Mouse (Mus musculus) embryonic fibroblast, embryonic 13.5 days (primary cell): ENCODE measurements around the gene Scml4. TPM values are rescaled to one million over a fixed set of nuclear protein-coding genes. Genes with fewer than 3 reads are reported as not detected.

ENCODE experiments used
- H3K27ac ChIP-seq: 2 replicates; pipeline ENCODE4 v1.5.1; 2012; ENCODE audit warnings: low read length, control low read depth, inconsistent platforms; ENCODE audit not compliant: insufficient read depth
- H3K4me1 ChIP-seq: 2 replicates; pipeline ENCODE4 v1.6.1; 2011; ENCODE audit warnings: low read length; ENCODE audit not compliant: control insufficient read depth, insufficient read depth
- H3K4me3 ChIP-seq: 2 replicates; pipeline ENCODE4 v1.5.1; 2011; ENCODE audit warnings: mild to moderate bottlenecking, control low read depth, low read length; ENCODE audit not compliant: insufficient read depth
- CTCF ChIP-seq: IDR thresholded peaks from 2 replicates; pipeline ENCODE4 v1.5.1; 2011; ENCODE audit warnings: mild to moderate bottlenecking, control low read depth, low read length, moderate library complexity, borderline replicate concordance; ENCODE audit not compliant: insufficient read depth
- POLR2A ChIP-seq: IDR thresholded peaks from 2 replicates; pipeline ENCODE4 v1.6.1; 2011; ENCODE audit warnings: low read depth, mild to moderate bottlenecking, control low read depth, low read length, moderate library complexity
- polyA plus RNA-seq: library from polyadenylated mRNA; stranded (reverse); fragments of >200 nt; gene quantifications from 2 replicates; pipeline ENCODE4 v1.2.4, GENCODE M21; 2011; ENCODE audit warnings: low read depth; ENCODE audit not compliant: missing spikeins, insufficient read length

Gene Scml4
- polyA plus RNA-seq, 1 experiment = 0.72 TPM

DNA sequence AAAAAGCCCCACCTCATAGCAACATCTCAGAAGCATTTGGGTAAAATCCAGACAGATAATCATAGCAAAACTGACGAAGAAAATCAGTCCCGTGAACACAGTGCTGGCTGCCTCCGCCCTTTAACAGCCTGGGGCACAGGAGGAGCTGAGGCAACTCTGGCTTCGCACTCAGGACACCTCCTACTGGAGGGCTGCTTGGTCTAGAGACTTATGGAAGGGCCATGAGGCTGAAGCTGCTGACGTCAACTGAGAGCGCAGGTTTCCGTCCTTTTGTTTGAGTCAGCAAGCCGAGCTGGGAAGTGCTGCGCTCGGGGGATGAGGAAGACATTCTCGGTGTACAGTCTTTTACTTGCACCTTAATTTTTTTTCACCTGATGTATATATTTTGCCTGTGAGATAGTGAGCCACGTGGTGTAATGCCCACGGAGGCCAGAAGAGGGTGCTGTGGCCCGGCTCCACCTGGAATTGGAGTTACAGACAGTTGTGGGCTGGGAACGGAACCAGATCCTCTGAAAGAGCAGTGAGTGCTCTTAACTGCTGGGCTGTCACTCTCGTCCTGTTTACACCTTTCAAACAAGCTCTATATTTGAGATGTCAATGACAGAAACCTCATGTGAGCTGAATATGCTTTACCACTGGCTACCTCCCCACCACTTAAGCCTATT is 18.5 kb upstream of the Scml4 start:
- Histone ChIP-seq H3K4me1 (no peaks in the 10 kb centered on the region), H3K4me3 (no peak overlapping the region), H3K27ac (no peak overlapping the region)
- TF ChIP-seq POLR2A (no peak), CTCF (0 out of 2 replicates have a peak, but pooled peaks have one; percentile 28)

DNA sequence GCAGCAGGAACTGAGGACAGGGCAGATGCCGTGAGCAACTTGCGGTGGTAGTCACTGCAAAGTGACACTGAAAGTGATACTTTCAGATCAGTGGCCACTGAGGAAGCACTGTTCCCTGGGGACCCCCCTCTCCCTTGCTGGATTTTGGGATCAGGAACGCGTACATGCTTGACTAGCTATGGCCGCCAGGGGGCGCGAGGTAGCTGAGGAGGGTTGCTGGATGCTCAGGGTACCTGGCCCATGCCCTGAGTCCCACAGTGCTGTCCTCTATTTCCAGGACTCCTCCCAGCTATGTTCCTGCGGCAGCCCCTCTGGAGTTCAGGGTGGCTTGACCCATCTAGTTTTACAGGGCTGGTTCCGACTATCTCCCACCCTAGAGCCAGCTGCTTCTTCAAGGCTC is 17.8 kb upstream of the Scml4 start:
- TF ChIP-seq POLR2A = no peak
- TF ChIP-seq CTCF = peak; percentile 95
- no peak overlapping the region for H3K4me3 ChIP-seq
- H3K4me1 ChIP-seq = no peaks in the 10 kb centered on the region
- no peak overlapping the region for H3K27ac ChIP-seq

DNA sequence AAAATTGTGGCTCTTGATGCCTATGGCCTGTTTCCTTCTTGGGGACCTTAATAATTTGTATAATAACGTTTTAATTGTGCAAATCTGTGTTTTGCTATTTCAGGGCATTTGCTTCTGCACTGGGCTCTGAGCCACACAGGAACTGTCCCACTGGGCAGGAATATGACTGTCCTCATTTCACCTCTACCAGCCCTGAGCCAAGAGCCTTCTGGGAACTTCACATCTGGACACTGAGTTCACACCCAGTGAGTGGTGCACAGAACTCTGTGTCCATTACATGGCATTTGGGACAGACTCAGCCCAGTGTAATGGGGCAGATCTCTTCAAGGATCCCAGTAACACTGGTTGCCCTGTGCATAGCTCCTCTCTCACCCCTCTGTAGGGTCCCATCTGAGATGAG is 16.8 kb upstream of the Scml4 start:
- no peak for TF ChIP-seq POLR2A
- TF ChIP-seq CTCF = no peak
- Histone ChIP-seq H3K27ac (no peak overlapping the region), H3K4me1 (no peaks in the 10 kb centered on the region), H3K4me3 (no peak overlapping the region)

DNA sequence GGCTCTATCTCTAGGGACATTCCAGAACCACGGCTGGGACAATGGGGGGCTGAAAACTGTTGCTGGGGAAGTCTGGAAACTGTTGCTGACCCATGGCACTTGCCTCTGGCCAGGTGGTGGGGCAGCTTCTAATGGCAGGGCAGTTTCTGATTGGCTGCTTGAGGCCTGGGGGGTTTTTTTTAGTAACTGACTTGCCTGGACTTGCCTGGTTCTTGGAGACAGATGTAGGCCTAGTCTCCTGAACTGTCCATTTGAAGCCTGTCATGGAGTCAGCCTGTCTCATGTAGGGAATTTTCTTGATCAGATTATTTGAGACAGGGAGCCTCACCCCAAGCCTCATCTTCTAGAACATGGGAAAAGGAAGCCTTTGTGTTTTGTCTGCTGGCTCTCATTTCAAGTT is 14.7 kb upstream of the Scml4 start:
- no peak overlapping the region for H3K4me3 ChIP-seq
- TF ChIP-seq POLR2A (no peak), CTCF (no peak)
- H3K4me1 ChIP-seq = no peaks in the 10 kb centered on the region
- no peak overlapping the region for H3K27ac ChIP-seq

DNA sequence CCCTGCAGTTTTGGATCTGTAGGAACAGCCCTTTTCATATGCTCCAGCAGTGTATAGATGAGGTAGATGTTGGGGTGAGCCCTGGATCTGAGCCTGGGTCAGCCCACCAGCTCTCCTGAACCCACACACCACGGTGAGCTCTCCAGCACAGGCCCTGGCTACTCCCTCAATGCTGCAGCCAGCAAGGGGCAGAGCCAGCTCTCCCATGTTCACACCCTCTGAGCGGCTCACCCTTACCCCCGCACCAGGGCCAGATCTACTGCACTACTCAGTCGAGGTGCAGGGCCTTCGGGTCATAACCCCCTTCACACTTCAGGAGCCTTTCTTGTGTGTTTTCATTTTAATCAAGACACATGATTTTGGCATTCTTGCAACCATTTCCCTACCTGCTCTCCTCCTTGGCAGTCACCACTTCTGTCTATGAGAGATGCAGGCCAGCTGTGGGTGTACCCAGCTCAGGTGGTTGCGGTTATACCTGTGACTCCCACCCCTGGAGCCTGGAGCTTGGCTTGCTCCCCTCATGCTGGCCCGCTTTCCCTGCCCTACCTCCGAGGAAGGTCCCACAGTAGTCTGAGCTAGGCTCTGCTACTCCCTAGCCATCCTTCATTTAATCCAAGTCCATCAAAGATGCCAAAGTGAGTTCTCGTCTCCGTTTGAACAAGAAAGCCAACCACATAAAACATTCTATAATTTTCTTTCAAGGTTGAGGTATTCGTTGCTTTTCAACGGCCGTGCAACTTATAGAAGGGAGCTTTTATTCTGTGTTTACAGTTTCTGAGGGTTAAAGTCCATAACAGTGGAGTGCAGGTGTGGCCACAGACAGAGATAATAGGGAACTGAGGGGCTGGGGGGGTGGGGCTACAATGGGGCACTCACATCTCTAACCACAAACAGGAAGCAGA is 11.7 kb upstream of the Scml4 start:
- Histone ChIP-seq H3K4me3 (no peak overlapping the region), H3K4me1 (no peaks in the 10 kb centered on the region), H3K27ac (no peak overlapping the region)
- TF ChIP-seq CTCF (no peak), POLR2A (no peak)

DNA sequence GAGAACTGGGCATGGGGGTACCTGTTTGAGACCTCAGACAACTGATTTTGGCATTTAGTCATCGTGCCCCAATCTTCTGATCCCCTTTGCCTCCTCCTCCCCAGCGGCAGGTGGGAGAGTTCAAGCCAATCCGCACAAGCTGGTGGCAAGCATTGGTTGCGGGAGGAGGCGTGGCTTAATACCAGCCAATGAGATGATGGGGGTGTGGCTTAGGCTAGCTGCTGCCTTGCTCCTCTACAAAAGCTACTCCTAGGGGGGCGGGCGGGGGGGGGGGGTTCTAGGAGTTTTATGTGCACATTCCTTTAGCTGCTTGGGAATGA is 11.1 kb upstream of the Scml4 start:
- H3K27ac ChIP-seq = no peak overlapping the region
- TF ChIP-seq CTCF = no peak
- no peak for TF ChIP-seq POLR2A
- H3K4me1 ChIP-seq = no peaks in the 10 kb centered on the region
- no peak overlapping the region for H3K4me3 ChIP-seq

DNA sequence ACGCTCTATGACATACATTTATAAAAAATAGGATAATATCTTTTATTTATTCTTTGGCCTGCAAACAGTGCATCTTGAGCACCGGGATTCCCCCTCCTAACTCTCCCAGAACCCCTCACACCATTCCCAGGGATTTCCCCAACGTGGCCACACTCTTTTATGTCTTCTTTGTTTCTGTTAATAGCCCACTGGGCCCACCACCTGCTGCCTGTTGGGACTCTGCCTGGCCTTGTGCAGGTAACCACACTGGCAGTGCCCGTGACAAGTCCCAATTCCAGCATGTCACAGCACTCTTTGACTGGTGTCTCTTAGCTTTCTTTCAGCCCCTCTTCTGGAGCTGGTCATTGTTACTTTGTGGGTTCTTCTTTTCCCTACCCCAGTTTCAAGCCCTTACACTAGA is 5.3 kb upstream of the Scml4 start:
- H3K4me3 ChIP-seq = no peak overlapping the region
- TF ChIP-seq CTCF = no peak
- TF ChIP-seq POLR2A = no peak
- peaks cover 15% of the 10 kb centered on the region for H3K4me1 ChIP-seq
- no peak overlapping the region for H3K27ac ChIP-seq

DNA sequence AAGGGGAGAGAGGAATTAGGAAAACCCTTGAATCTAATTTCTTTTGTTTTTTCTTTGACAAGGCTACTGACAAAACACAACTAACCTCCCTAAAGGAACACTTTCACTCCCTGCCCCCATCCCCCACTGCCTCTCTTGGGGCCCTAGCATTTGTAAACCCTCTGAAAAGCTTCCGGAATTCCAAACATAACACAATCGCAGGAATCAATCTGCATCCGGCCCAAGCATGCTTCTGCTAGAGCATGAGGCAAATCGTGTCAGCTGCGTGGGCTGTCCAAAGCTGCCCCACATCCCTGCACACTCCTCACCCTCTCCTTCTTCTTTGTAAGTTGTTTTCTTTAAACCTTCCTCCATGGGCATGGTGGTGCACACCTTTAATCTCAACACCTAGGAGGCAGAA is 4.9 kb upstream of the Scml4 start:
- no peak overlapping the region for H3K27ac ChIP-seq
- TF ChIP-seq POLR2A (no peak), CTCF (no peak)
- H3K4me3 ChIP-seq = no peak overlapping the region
- H3K4me1 ChIP-seq = peaks cover 18% of the 10 kb centered on the region

DNA sequence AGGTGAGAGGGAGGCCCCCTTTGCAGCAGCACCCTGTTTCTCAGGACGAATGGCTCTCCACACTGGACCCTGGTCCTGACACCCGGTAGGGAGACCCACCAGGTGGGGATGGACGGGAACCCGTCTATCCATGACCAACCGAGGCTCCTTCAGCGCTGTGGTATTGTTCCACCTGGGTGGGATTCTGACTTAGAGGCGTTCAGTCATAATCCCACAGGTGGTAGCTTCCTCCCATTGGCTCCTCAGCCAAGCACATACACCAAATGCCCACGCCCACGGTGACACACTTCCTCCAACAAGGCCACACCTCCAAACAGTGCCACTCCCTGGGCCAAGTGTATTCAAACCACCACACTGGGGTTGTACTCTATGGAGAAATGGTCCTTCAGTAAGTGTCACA is 3.6 kb upstream of the Scml4 start:
- H3K27ac ChIP-seq = no peak overlapping the region
- peaks cover 22% of the 10 kb centered on the region for H3K4me1 ChIP-seq
- H3K4me3 ChIP-seq = no peak overlapping the region
- TF ChIP-seq CTCF = no peak
- TF ChIP-seq POLR2A = no peak

DNA sequence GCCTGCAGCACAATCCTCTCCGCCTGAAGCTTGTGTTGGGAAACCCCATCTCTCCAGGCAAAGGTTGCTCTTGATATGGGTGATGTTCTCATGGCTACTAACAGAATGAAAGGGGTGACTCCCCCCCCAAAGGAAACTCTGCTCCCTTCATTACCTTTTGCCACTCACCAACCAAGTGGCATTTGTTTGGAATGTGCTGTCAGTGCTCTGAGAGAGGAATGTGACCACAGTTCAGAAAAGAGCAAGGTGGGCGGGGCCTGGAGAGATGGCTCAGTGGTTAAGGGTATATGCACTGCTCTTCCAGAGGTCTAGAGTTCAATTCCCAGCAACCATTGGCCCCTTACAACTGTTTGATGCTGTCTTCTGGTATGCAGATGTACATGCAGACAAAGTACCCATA is 3.1 kb upstream of the Scml4 start:
- TF ChIP-seq POLR2A (no peak), CTCF (no peak)
- H3K27ac ChIP-seq = no peak overlapping the region
- H3K4me3 ChIP-seq = no peak overlapping the region
- H3K4me1 ChIP-seq = peaks cover 22% of the 10 kb centered on the region

DNA sequence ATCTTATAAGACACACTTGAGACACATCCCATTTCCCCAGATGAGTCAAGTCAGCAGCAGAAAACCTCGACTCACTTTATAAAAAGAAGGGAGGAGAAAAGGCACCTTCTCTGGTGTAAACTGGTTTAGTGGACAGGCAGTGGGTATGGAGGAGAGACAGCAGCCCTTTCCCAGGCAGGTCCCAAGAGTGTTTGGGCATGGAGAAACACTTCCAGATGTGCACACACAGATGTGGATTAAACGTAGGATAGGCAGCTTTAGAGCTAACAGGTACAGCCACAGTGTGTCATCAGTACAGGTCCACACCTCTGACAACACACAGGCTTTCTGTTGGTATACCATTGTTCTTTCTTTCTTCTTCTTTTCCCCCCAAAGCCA is 400 bp upstream of the Scml4 start:
- Histone ChIP-seq H3K4me3 (no peak overlapping the region), H3K4me1 (peaks cover 32% of the 10 kb centered on the region), H3K27ac (no peak overlapping the region; the same call in 1 of the 2 replicates)
- no peak for TF ChIP-seq POLR2A
- TF ChIP-seq CTCF = no peak
